Mouse (Mus musculus): ENCODE results near the gene Otop2. TPM values are rescaled to one million over a fixed set of nuclear protein-coding genes. Genes with fewer than 3 reads are reported as not detected.

The Otop2 gene
- total and polyA plus RNA-seq, 3 experiments = not detected

- DNase-seq (ENCODE audit: low read depth, low spot score) = no peak
- Histone ChIP-seq H3K9me3 (replicated peaks; ENCODE audit: insufficient read depth, low read length) (no peaks in the 10 kb centered on the region), H3K27ac (ENCODE audit: control insufficient read depth, low read depth, low read length) (no peak within 1 kb of the TSS), H3K36me3 (ENCODE audit: control insufficient read depth in 1 of 2, insufficient read depth in 2 of 2, low read length in 2 of 2) (no peaks in the 10 kb centered on the region), H3K79me2 (ENCODE audit: control insufficient read depth, insufficient read depth, low read length, poor library complexity) (no peaks in the 10 kb centered on the region), H3K9ac (ENCODE audit: control insufficient read depth, low read depth, low read length, poor library complexity, severe bottlenecking) (no peak within 1 kb of the TSS), H3K4me3 (ENCODE audit: control insufficient read depth in 1 of 2, insufficient read depth in 1 of 2, low read depth in 2 of 2, low read length in 2 of 2) (no peak within 1 kb of the TSS), H3K4me1 (ENCODE audit: control insufficient read depth in 1 of 2, insufficient read depth in 2 of 2, low read length in 2 of 2) (0 out of 4 replicates have a peak, but pooled peaks cover 0 to 4% of the 10 kb centered on the region in 2 experiments), H3K27me3 (ENCODE audit: control insufficient read depth in 1 of 2, insufficient read depth in 2 of 2, low read length in 2 of 2) (peaks cover 6 to 7% of the 10 kb centered on the region in 2 experiments)
- TF ChIP-seq RAD21 (IDR thresholded peaks at IDR 0.05; ENCODE audit: low read depth, low read length) (no peak), CHD2 (IDR thresholded peaks at IDR 0.05; ENCODE audit: low read length) (no peak), BHLHE40 (IDR thresholded peaks at IDR 0.05; ENCODE audit: borderline replicate concordance, low read depth, low read length) (no peak), NRF1 (IDR thresholded peaks at IDR 0.05; ENCODE audit: insufficient read depth, low read depth, low read length, poor library complexity, severe bottlenecking) (no peak), MYC (IDR thresholded peaks at IDR 0.05; ENCODE audit: low read depth, low read length) (no peak), NELFE (IDR thresholded peaks at IDR 0.05; ENCODE audit: low read depth, low read length) (no peak)
Observed at GRCm38 (mm10) chr11:115334531-115334930, 27.6 kb downstream of the Otop2 start, which contains the start of gene Otop3. Otop3 (plus strand) TSS chr11:115334731.

DNA sequence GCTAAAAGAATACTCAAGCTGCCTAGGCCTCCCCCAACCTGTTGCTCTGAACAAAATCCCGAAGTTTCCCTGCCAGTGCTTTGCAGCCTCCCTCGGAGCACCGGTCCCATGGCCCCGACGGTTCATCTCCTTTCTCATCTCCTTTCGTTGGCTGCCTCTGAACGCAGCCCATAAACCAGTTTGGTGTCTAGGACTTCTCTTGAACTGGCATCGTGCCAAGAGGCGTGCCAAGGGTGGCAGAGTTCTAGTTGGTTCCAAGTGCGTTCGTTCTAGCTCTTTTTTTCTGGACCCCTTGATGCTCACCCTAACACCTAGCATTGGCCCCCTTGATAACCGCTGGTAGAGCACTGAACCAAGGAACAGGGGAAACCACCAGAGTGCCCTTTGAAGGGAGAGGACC lies 28.3 kb downstream of the Otop2 start:
- no peaks in the 10 kb centered on the region for H3K9me3 ChIP-seq (replicated peaks; ENCODE audit: insufficient read depth, low read length)

DNA sequence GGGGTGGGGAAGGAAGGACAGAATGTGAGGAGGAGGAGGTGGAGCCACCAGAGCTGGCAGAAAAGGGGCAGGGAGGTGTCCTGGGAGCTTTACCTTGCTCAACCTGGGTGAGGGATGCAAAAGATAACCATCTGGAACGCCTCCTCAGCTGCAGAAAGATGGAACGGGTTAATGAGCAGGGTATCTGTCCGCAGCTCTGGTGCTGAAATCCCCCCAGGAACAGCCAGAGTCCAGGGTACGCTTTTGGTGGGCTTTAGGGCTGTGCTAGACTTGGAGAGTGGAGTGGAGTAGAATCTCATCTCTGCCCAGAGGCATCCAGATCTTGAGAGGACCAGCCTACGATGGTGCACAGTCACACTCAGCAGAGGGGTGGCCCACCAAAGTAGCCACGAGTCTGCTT lies 29.2 kb downstream of the Otop2 start:
- peak; percentile 42 for DNase-seq (ENCODE audit: low read depth, low spot score)
- Histone ChIP-seq H3K27ac (ENCODE audit: control insufficient read depth, low read depth, low read length) (no peak overlapping the region), H3K36me3 (ENCODE audit: control insufficient read depth in 1 of 2, insufficient read depth in 2 of 2, low read length in 2 of 2) (no peaks in the 10 kb centered on the region), H3K79me2 (ENCODE audit: control insufficient read depth, insufficient read depth, low read length, poor library complexity) (no peaks in the 10 kb centered on the region), H3K9ac (ENCODE audit: control insufficient read depth, low read depth, low read length, poor library complexity, severe bottlenecking) (no peak overlapping the region), H3K9me3 (replicated peaks; ENCODE audit: insufficient read depth, low read length) (no peaks in the 10 kb centered on the region), H3K4me1 (ENCODE audit: control insufficient read depth in 1 of 2, insufficient read depth in 2 of 2, low read length in 2 of 2) (0 out of 4 replicates have a peak, but pooled peaks cover 0 to 4% of the 10 kb centered on the region in 2 experiments), H3K4me3 (ENCODE audit: control insufficient read depth in 1 of 2, insufficient read depth in 1 of 2, low read depth in 2 of 2, low read length in 2 of 2) (no peak overlapping the region), H3K27me3 (ENCODE audit: control insufficient read depth in 1 of 2, insufficient read depth in 2 of 2, low read length in 2 of 2) (peaks cover 0 to 8% of the 10 kb centered on the region in 2 experiments; a peak in 3 of 4 replicates)
- TF ChIP-seq ZKSCAN1 (IDR thresholded peaks at IDR 0.05; ENCODE audit: low read depth, low read length) (no peak), GATA1 (IDR thresholded peaks at IDR 0.05; ENCODE audit: low read depth, low read length) (peak; percentile 21; the same call in 1 of the 2 replicates)

More for the DNA sequence above, 28.3 kb downstream of the Otop2 start:
- Histone ChIP-seq H3K79me2 (ENCODE audit: control insufficient read depth, insufficient read depth, low read length, poor library complexity) (no peaks in the 10 kb centered on the region), H3K4me3 (ENCODE audit: control insufficient read depth in 1 of 2, insufficient read depth in 1 of 2, low read depth in 2 of 2, low read length in 2 of 2) (no peak overlapping the region), H3K27me3 (ENCODE audit: control insufficient read depth in 1 of 2, insufficient read depth in 2 of 2, low read length in 2 of 2) (peaks cover 6% of the 10 kb centered on the region in 2 experiments), H3K36me3 (ENCODE audit: control insufficient read depth in 1 of 2, insufficient read depth in 2 of 2, low read length in 2 of 2) (no peaks in the 10 kb centered on the region), H3K27ac (ENCODE audit: control insufficient read depth, low read depth, low read length) (no peak overlapping the region), H3K9ac (ENCODE audit: control insufficient read depth, low read depth, low read length, poor library complexity, severe bottlenecking) (no peak overlapping the region), H3K4me1 (ENCODE audit: control insufficient read depth in 1 of 2, insufficient read depth in 2 of 2, low read length in 2 of 2) (0 out of 4 replicates have a peak, but pooled peaks cover 0 to 4% of the 10 kb centered on the region in 2 experiments)
- no peak for TF ChIP-seq SIN3A (IDR thresholded peaks at IDR 0.05; ENCODE audit: low read length)
- no peak for TF ChIP-seq POLR2A (IDR thresholded peaks at IDR 0.05; ENCODE audit: control insufficient read depth in 1 of 2, insufficient read depth in 1 of 2, low read depth in 1 of 2, low read length in 2 of 2, poor library complexity in 1 of 2)
- TF ChIP-seq BHLHE40 (IDR thresholded peaks at IDR 0.05; ENCODE audit: borderline replicate concordance, low read depth, low read length) = no peak
- TF ChIP-seq HCFC1 (IDR thresholded peaks at IDR 0.05; ENCODE audit: low read depth, low read length) = no peak
- no peak for TF ChIP-seq MAFK (IDR thresholded peaks at IDR 0.05; ENCODE audit: borderline replicate concordance, low read depth, low read length)
- no peak for TF ChIP-seq MXI1 (IDR thresholded peaks at IDR 0.05; ENCODE audit: low read depth, low read length)
- no peak for TF ChIP-seq SMC3 (IDR thresholded peaks at IDR 0.05; ENCODE audit: low read depth, low read length)
- no peak for TF ChIP-seq MYB (IDR thresholded peaks at IDR 0.05; ENCODE audit: low read depth, low read length)
- TF ChIP-seq TCF12 (IDR thresholded peaks at IDR 0.05; ENCODE audit: low read depth, low read length) = no peak
- TF ChIP-seq ELF1 (IDR thresholded peaks at IDR 0.05; ENCODE audit: low read depth, low read length) = no peak
- TF ChIP-seq NELFE (IDR thresholded peaks at IDR 0.05; ENCODE audit: low read depth, low read length) = no peak
- TF ChIP-seq GABPA (IDR thresholded peaks at IDR 0.05; ENCODE audit: low read depth, low read length) = no peak
- TF ChIP-seq ZMIZ1 (IDR thresholded peaks at IDR 0.05; ENCODE audit: low read depth, low read length) = no peak
- TF ChIP-seq EP300 (IDR thresholded peaks at IDR 0.05; ENCODE audit: low read depth in 1 of 2, low read length in 2 of 2) = no peak
- no peak for TF ChIP-seq JUND (IDR thresholded peaks at IDR 0.05; ENCODE audit: low read depth, low read length)
- TF ChIP-seq TAL1 (IDR thresholded peaks at IDR 0.05; ENCODE audit: low read length) = no peak
- TF ChIP-seq ETS1 (IDR thresholded peaks at IDR 0.05; ENCODE audit: low read depth, low read length) = no peak
- no peak for TF ChIP-seq USF1 (IDR thresholded peaks at IDR 0.05; ENCODE audit: low read depth, low read length)
- TF ChIP-seq ZNF384 (IDR thresholded peaks at IDR 0.05; ENCODE audit: low read depth, low read length) = no peak
- DNase-seq (ENCODE audit: low read depth, low spot score) = no peak
